Mouse (Mus musculus): ENCODE measurements around the gene Tsfm.

GRCm38 (mm10) chr10:127041274-127041766 lies 10.7 kb upstream of the Tsfm start, which contains the start of the genes Mettl1 and Eef1akmt3:
- TF ChIP-seq CTCF (IDR thresholded peaks at IDR 0.05; ENCODE audit: low read depth) = no peak
- TF ChIP-seq EP300 (IDR thresholded peaks at IDR 0.05; ENCODE audit: low read depth) = no peak
